Mouse (Mus musculus) forebrain, postnatal 0 days (tissue): ENCODE results near the gene Gbe1. TPM values are rescaled to one million over a fixed set of nuclear protein-coding genes. Genes with fewer than 3 reads are reported as not detected.

ENCODE experiments used
- ATAC-seq: fragments of 200-750 bp; cut with Nextera tagmentation; 2 replicates; pipeline ENCODE4 v1.8.0; 2017; ENCODE audit warnings: mild to moderate bottlenecking, moderate library complexity
- DNase-seq: peaks from one replicate; pipeline ENCODE4 v3.0.0-alpha.2; 2015
- H3K27ac ChIP-seq: fragments of 300-500 bp; sonication (generic); 2 replicates; pipeline ENCODE4 v1.5.1; 2014; ENCODE audit warnings: low read depth, mild to moderate bottlenecking, antibody characterized with exemption, low read length, moderate library complexity, mixed read lengths
- H3K27me3 ChIP-seq: fragments of 300-500 bp; sonication (generic); 2 replicates; pipeline ENCODE4 v1.6.1; 2014; ENCODE audit warnings: mild to moderate bottlenecking, low read length, mixed read lengths; ENCODE audit not compliant: insufficient read depth
- H3K36me3 ChIP-seq: fragments of 300-500 bp; sonication (generic); 2 replicates; pipeline ENCODE4 v1.6.1; 2014; ENCODE audit warnings: mild to moderate bottlenecking, moderate library complexity; ENCODE audit not compliant: insufficient read depth
- H3K4me1 ChIP-seq: fragments of 300-500 bp; sonication (generic); 2 replicates; pipeline ENCODE4 v1.6.1; 2014; ENCODE audit warnings: antibody characterized with exemption; ENCODE audit not compliant: insufficient read depth
- H3K4me2 ChIP-seq: fragments of 300-500 bp; sonication (generic); 2 replicates; pipeline ENCODE4 v1.6.1; 2014; ENCODE audit warnings: low read depth, mild to moderate bottlenecking, moderate library complexity
- H3K4me3 ChIP-seq: fragments of 300-500 bp; sonication (generic); 2 replicates; pipeline ENCODE4 v1.5.1; 2014; ENCODE audit warnings: low read depth, low read length, mixed read lengths
- H3K9ac ChIP-seq: fragments of 300-500 bp; sonication (generic); 2 replicates; pipeline ENCODE4 v1.6.1; 2014; ENCODE audit warnings: mild to moderate bottlenecking
- H3K9me3 ChIP-seq: fragments of 300-500 bp; sonication (generic); 2 replicates; pipeline ENCODE4 v1.6.1; 2016; ENCODE audit warnings: low read length
- CTCF ChIP-seq: sonication (generic); IDR thresholded peaks from 2 replicates; pipeline ENCODE4 v1.5.1; 2016; ENCODE audit warnings: antibody characterized with exemption, control low read depth, low read depth
- WGBS: fragments of 180-500 bp; shearing (Covaris S2); extraction: QIAGEN DNeasy Blood & Tissue Kit; methylation state at CpG from one replicate; pipeline ENCODE4 v1.1.7; 2014; 5-methylcytosine and 5-hydroxymethylcytosine counted together
- polyA plus RNA-seq: library from polyadenylated mRNA; unstranded; fragments of >200 nt; fragmentation: Nextera tagmentation; extraction: Ambion mirVana; gene quantifications from 2 replicates; pipeline ENCODE4 v1.2.1, GENCODE M21; 2015
- total RNA-seq: library from RNA; depleted of rRNA; stranded (reverse); fragments of >200 nt; gene quantifications from 2 replicates; pipeline ENCODE4 v1.2.3, GENCODE M21; 2014

The Gbe1 gene
- total and polyA plus RNA-seq, 2 experiments from 2014 or later: 19.2 to 22.3 TPM

DNA sequence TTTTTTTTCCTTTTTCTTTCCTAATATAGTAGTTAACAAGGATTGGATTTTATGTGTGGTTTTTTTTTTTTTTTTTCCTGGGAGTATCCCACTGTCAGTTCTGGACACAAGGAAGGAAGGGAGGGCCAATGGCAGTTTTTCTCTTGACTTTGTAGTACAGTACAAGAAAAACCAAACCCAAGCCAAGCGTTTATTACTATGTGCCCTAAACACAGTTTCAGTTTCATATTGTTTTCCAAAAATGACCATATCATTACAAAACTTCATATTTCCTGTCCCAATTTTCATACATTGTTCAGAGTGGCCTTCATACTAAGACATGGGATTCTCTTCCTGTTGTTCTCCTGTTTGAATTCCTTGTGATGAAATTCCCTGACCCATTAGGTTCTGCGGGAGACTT lies 94.0 kb downstream of the Gbe1 start:
- Histone ChIP-seq H3K9me3 (no peaks in the 10 kb centered on the region), H3K4me2 (no peak overlapping the region), H3K4me3 (no peak overlapping the region), H3K27ac (no peak overlapping the region), H3K27me3 (no peaks in the 10 kb centered on the region), H3K36me3 (no peaks in the 10 kb centered on the region), H3K4me1 (no peaks in the 10 kb centered on the region), H3K9ac (no peak overlapping the region)
- TF ChIP-seq CTCF: no peak
- DNase-seq (no peak), ATAC-seq (no peak)
- WGBS: 90% methylated on average over 2 of the region's 2 CpGs

DNA sequence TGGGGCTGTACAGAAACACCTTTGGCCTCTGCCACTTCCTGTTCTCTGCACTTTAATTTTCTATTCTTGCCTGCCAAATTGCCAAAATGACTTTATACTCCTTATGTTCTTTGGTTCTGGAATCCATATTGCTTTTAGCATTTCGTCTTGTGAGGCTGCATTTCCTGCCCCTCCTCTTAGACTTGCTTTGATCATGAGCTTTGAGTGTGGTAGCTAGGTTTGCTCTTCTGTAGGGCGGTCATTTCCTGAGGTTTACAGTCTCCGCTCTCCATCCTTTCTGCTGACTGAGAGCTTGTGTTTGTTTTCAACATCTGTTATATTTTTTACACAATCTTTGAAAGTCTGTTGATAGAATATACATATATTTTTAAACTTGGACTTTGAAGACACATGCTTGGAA lies 107.3 kb downstream of the Gbe1 start:
- Histone ChIP-seq H3K27ac (no peak overlapping the region), H3K4me3 (no peak overlapping the region), H3K36me3 (no peaks in the 10 kb centered on the region), H3K4me2 (no peak overlapping the region), H3K27me3 (no peaks in the 10 kb centered on the region), H3K9me3 (no peaks in the 10 kb centered on the region), H3K4me1 (no peaks in the 10 kb centered on the region), H3K9ac (no peak overlapping the region)
- no peak for TF ChIP-seq CTCF
- ATAC-seq (no peak), DNase-seq (no peak)
- WGBS: 82% methylated on average over 3 of the region's 3 CpGs

DNA sequence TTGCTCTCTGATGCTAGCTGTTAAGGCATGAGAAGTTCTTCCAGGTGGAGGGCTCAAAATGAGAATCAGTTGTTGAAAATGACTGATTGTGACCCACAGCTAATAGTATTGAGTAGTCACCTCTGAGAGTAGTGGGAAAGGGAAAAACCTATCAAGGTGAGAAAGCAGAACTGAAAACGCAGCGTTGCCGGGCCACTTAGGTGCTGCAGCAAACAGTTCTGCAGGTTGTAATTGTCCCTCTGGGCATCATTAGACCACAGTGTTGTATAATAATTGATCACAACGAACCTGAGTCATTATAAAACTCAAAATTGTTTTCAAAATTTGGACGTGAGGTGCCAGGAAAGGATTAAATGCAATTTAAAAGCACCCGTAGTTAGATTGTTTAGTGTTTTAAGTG lies 135.8 kb downstream of the Gbe1 start:
- Histone ChIP-seq H3K36me3 (no peaks in the 10 kb centered on the region), H3K4me3 (no peak overlapping the region), H3K4me2 (no peak overlapping the region), H3K9ac (no peak overlapping the region), H3K4me1 (no peaks in the 10 kb centered on the region), H3K27me3 (no peaks in the 10 kb centered on the region), H3K9me3 (no peaks in the 10 kb centered on the region), H3K27ac (no peak overlapping the region)
- WGBS: 64% methylated on average over 6 of the region's 6 CpGs
- TF ChIP-seq CTCF: no peak
- ATAC-seq: no peak
- no peak for DNase-seq

DNA sequence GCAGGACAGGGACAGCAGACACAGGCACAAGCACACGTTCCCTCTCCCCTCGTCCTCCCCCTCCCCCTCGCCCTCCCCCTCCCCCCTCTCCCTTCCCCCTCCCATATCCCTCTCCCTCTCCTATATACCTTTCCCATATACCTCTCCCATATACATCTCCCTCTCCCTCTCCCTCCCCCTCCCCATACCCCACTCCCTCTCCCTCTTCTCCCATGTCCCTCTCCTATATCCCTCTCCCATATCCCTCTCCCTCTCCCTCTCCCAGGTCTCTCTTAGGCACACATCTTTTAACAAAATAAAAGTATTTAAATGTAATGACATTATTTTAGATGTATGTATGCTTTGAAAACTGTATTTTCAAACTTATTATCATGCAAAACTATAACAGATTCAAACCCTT lies 161.8 kb downstream of the Gbe1 start:
- H3K36me3 ChIP-seq: no peaks in the 10 kb centered on the region
- no peaks in the 10 kb centered on the region for H3K4me1 ChIP-seq
- TF ChIP-seq CTCF: no peak
- no peak overlapping the region for H3K27ac ChIP-seq
- DNase-seq (no peak), ATAC-seq (no peak)
- H3K27me3 ChIP-seq: no peaks in the 10 kb centered on the region
- H3K9me3 ChIP-seq: no peaks in the 10 kb centered on the region
- no peak overlapping the region for H3K4me3 ChIP-seq
- 53% methylated on average over 3 of the region's 3 CpGs for WGBS
- H3K4me2 ChIP-seq: no peak overlapping the region
- no peak overlapping the region for H3K9ac ChIP-seq

DNA sequence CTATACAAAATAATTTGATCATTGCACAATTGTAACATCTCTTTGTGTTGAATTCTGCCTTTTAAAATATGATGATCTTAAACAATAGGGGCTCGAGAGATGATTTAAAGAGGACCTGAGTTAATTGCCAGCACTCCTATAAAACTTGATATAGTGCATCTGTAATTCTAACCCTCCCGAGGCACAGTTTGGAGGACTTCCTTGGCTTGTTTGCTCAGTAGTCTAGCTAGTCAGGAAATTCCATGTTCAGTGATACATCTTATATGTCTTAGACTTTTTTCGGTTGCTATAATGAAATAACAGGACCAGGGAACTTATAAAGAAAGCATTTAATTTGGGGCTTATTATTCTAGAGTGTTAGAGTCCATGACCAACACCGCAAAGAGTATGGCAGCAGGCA lies 162.4 kb downstream of the Gbe1 start:
- no peak for DNase-seq
- Histone ChIP-seq H3K4me1 (no peaks in the 10 kb centered on the region), H3K9me3 (no peaks in the 10 kb centered on the region), H3K4me3 (no peak overlapping the region), H3K36me3 (no peaks in the 10 kb centered on the region), H3K9ac (no peak overlapping the region), H3K4me2 (no peak overlapping the region), H3K27ac (no peak overlapping the region), H3K27me3 (no peaks in the 10 kb centered on the region)
- no peak for ATAC-seq
- TF ChIP-seq CTCF: no peak
- WGBS: 91% methylated on average over 4 of the region's 4 CpGs

DNA sequence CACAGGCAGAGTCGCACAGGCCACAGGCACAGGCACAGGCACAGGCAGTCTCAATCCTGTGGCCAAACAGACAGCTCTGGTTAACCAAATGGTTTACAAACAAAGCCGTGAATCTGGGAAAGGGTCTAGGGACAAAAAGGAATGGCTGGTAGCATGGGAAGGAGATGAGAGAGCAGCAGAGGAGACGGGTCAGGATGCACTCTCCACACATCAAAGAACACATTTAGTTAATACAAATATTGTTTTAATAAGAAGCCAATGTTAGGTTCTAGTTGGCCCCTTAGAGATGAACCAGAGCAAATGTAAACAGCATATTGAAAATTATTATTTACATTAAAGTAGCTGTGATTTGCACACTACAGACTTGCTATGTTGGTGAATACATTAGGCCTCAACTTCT lies 166.7 kb downstream of the Gbe1 start:
- TF ChIP-seq CTCF: no peak
- no peaks in the 10 kb centered on the region for H3K27me3 ChIP-seq
- no peaks in the 10 kb centered on the region for H3K9me3 ChIP-seq
- no peak for DNase-seq
- WGBS: 88% methylated on average over 3 of the region's 3 CpGs
- no peak for ATAC-seq
- H3K4me3 ChIP-seq: no peak overlapping the region
- no peak overlapping the region for H3K4me2 ChIP-seq
- no peaks in the 10 kb centered on the region for H3K36me3 ChIP-seq
- no peak overlapping the region for H3K27ac ChIP-seq
- no peak overlapping the region for H3K9ac ChIP-seq
- no peaks in the 10 kb centered on the region for H3K4me1 ChIP-seq

DNA sequence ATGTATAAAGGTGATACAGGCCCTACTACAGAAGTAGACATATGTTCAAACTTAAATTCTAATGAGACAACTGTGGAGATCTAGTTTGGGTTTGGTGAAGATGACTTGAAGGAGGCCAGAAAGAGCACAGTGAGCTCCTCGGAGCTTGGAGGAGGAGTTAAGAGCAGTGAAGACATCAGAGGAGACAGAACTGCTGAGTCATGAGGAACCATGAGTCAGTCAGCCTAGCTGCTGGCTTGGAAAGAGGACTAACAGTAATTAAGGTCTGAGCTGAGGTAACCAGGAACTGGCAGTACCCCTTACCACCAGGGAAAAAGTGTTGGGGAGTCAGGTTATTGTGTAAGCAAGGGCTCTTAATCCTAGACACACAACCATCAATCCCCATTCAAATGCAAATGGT lies 192.7 kb downstream of the Gbe1 start:
- Histone ChIP-seq H3K4me1 (no peaks in the 10 kb centered on the region), H3K9ac (no peak overlapping the region), H3K36me3 (no peaks in the 10 kb centered on the region), H3K4me2 (no peak overlapping the region), H3K9me3 (no peaks in the 10 kb centered on the region), H3K27me3 (no peaks in the 10 kb centered on the region), H3K4me3 (no peak overlapping the region), H3K27ac (no peak overlapping the region)
- ATAC-seq (no peak), DNase-seq (no peak)
- TF ChIP-seq CTCF: no peak
- WGBS: 90% methylated on average over 1 of the region's 1 CpGs

DNA sequence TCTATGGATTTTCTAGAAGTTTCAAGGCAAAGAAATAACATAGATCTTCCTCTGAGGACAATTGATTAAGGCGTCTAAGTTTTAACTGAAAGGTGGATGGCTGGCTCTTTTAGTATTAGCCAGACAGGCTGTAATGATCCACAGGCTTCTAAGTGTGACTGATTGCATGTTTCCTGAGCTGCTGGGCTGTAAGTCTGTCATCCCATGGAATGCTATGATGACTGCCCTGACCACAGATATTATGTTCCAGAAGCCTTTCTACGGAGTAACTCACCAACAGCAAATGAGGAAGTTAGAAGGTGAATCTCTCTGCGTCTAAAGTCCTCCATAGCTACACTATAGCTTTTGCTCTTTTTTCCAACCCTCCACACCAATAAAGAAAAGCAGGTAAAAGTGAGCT lies 197.2 kb downstream of the Gbe1 start:
- no peak for TF ChIP-seq CTCF
- no peak overlapping the region for H3K27ac ChIP-seq
- H3K4me3 ChIP-seq: no peak overlapping the region
- 97% methylated on average over 3 of the region's 3 CpGs for WGBS
- H3K4me1 ChIP-seq: no peaks in the 10 kb centered on the region
- H3K9me3 ChIP-seq: no peaks in the 10 kb centered on the region
- H3K9ac ChIP-seq: no peak overlapping the region
- no peak overlapping the region for H3K4me2 ChIP-seq
- H3K36me3 ChIP-seq: no peaks in the 10 kb centered on the region
- ATAC-seq (no peak), DNase-seq (no peak)
- H3K27me3 ChIP-seq: no peaks in the 10 kb centered on the region
